Mouse (Mus musculus) embryo, embryonic 11 days (tissue): ENCODE measurements around the gene Hist2h3c2.
"Not testable (repeated sequence)": the region's sequence is repeated elsewhere in the genome, so short reads cannot be mapped to it uniquely, and the experiment has no call there.

Experiments
- DNase-seq: peaks from one replicate; pipeline ENCODE4 v3.0.0-alpha.2; 2015

Gene Hist2h3c2

DNA sequence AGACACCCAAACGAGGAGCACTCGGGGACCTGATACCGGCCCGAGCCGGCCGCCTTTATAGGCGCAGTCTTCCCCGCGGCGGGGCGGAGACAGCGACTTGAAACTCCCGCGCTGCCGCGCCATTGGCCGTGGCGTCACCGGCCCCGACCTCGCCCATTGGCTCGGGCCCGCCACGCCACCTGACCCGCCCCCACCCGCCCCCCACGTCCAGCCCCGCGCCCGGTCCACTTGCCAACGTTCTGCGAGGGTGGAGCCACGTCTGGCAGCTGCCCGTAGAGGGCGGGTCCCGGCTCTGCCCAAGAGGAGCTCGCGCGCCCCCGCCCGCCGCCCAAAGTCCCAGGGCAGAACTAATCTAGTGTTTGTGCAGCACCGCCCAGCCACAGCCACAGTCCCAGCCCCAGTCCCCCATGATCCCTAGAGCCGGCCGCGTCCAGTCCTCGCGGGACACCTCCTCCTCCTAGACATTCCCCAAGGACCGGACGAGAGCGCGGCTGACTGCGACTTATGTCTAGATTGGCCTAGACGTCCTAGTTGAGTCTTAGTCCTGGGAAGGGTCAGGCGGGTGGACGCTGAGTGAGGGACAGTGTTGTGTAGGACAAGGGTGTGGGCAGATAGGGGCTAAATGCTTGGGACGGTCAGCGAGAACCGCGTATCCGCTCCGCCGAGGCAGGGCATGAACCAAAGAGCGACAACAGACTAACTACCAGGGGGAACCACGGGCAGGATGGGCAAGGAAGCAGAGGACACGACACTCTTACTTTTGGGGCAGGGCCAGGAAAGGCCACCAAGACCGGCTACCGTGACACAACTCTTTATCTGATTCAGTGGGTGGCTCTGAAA, at the start of gene Hist2h3c2:
TSS of gene Hist2h3c2 (minus strand) at position 174 of the 840 bp plus-strand sequence.
- not testable (repeated sequence) for DNase-seq

- not testable (repeated sequence) for DNase-seq
These were observed 48.4 kb upstream of the Hist2h3c2 start for GRCm38 (mm10) chr3:96287334-96287733.

- DNase-seq: peak; percentile 75
These were observed 45.5 kb upstream of the Hist2h3c2 start for GRCm38 (mm10) chr3:96284457-96284856.

- no peak for DNase-seq
These were observed 41.7 kb upstream of the Hist2h3c2 start for GRCm38 (mm10) chr3:96280660-96281059.

GRCm38 (mm10) chr3:96277800-96278624, 39.1 kb upstream of the Hist2h3c2 start:
- DNase-seq: peak; percentile 94

GRCm38 (mm10) chr3:96277428-96277799, 38.5 kb upstream of the Hist2h3c2 start:
- peak; percentile 76 for DNase-seq

- no peak for DNase-seq
These were observed 34.9 kb upstream of the Hist2h3c2 start for GRCm38 (mm10) chr3:96273591-96274465.

DNA sequence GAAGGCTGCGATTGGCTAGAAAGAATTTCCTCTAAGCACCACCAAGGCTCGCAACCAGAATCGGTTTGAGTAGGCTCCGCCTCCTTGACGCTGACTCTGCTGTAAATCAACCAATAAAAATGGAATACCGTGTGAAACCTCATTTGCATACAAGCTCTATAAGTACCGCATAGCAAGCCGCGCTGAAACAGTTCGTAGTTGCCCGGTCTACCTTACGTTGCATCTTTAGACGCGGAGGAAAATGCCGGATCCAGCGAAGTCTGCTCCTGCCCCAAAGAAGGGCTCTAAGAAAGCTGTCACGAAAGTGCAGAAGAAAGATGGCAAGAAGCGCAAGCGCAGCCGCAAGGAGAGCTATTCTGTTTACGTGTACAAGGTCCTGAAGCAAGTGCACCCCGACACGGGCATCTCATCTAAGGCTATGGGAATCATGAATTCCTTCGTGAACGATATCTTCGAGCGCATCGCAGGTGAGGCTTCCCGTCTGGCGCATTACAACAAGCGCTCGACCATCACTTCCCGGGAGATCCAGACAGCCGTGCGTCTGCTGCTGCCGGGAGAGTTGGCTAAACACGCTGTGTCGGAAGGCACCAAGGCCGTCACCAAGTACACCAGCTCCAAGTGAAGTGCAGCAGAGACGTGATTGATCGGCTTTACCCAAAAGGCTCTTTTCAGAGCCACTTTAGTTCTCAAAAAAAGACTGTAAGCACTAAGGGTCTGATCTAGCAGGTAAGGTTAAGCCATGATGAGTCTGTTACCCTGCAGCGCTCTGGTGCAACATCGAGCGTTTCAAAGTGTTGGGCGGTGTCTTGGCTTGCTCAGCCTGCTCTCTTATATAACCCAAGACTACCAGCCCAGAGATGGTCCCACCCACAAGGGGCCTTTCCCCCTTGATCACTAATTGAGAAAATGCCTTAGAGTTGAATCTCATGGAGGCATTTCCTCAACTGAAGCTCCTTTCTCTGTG, 30.9 kb upstream of the Hist2h3c2 start, which contains the start of gene Hist2h2bb:
TSS of gene Hist2h2bb (plus strand) at position 242 of the 964 bp plus-strand sequence.
- DNase-seq: peak; percentile 98

- DNase-seq: not testable (repeated sequence)
These were observed 29.9 kb upstream of the Hist2h3c2 start for GRCm38 (mm10) chr3:96268776-96269378.

GRCm38 (mm10) chr3:96268051-96268775, 29.3 kb upstream of the Hist2h3c2 start, which contains the start of gene Hist2h3b:
Hist2h3b (plus strand) TSS chr3:96268654.
- peak; percentile 91 for DNase-seq

- no peak for DNase-seq
These were observed 28.6 kb upstream of the Hist2h3c2 start for GRCm38 (mm10) chr3:96267541-96267940.

GRCm38 (mm10) chr3:96266132-96266710, 27.3 kb upstream of the Hist2h3c2 start:
- no peak for DNase-seq

DNA sequence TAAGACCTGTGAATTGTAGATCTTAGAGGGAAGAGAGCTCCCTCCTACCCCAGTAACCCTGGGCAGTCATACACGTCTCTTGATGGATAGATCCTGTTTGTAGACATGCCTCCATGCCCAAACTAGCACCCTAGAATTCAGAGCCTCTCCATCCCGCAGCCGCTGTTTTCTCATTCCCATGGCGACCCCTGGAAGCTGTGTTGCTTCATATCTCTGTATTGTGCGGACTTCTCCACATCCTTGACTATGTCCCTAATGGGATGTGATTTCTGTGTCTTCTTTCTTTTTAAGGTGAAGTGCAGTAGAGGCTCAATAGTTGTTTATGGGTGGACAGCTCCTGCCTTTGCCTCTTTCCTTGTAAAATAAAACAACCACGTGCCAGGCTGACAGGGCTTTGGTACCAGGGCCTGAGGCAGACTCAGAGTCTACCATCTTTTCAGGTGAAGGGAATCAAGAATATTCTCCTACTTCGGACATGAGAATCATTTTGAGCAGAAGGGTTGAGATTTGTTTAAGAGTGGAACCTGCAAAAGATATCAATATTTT, 25.6 kb upstream of the Hist2h3c2 start:
- no peak for DNase-seq

GRCm38 (mm10) chr3:96263558-96264403, 24.9 kb upstream of the Hist2h3c2 start:
- peak; percentile 69 for DNase-seq

GRCm38 (mm10) chr3:96262979-96263550, 24.1 kb upstream of the Hist2h3c2 start, which contains the start of gene Hist2h4:
Hist2h4 (minus strand) TSS chr3:96263311.
- DNase-seq: peak; percentile 95

GRCm38 (mm10) chr3:96262216-96262875, 23.4 kb upstream of the Hist2h3c2 start:
- peak; percentile 90 for DNase-seq

- DNase-seq: no peak
These were observed 22.7 kb upstream of the Hist2h3c2 start for GRCm38 (mm10) chr3:96261623-96262022.
